Mouse (Mus musculus): Measurements from ENCODE around the gene Gm906. TPM values are rescaled to one million over a fixed set of nuclear protein-coding genes. Genes with fewer than 3 reads are reported as not detected.
"Not testable (repeated sequence)": the region's sequence is repeated elsewhere in the genome, so short reads cannot be mapped to it uniquely, and the experiment has no call there.

Gm906 gene
- polyA plus RNA-seq (2015; fragmentation: Nextera tagmentation; extraction: Ambion mirVana): not detected in 2 replicates

DNA sequence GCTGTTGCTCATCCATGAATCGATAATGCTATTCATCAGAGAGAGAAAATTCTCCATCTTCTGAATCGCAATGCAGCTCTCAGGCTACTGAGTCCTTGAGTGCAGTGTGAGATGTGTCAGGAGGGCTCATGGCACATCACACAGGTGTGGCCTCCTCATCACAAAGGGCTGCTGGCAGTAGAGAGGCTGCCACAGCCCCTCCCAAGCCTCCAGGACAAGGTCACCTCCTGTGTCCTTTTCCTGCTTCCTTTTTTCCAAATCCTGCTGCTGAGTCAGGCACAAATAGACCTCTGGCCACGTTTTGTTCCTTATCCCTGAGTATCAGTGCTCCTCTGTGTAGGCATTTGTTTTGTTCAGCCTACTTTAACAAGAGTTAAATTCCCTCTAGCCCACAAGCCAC, at the start of gene Gm906:
Gm906 (minus strand) TSS at position 101 of the 400 bp plus-strand sequence.
- H3K4me3 ChIP-seq (replicated peaks; ENCODE audit: low read length); H3K9me3 ChIP-seq (ENCODE audit: control insufficient read depth, low read length); H3K36me3 ChIP-seq (ENCODE audit: control insufficient read depth, insufficient read depth); H3K4me1 ChIP-seq (replicated peaks; ENCODE audit: control insufficient read depth, insufficient read depth, low read length); H3K27ac ChIP-seq (ENCODE audit: low read length); H3K4me2 ChIP-seq (ENCODE audit: low read length); H3K27me3 ChIP-seq (replicated peaks; ENCODE audit: control insufficient read depth, insufficient read depth, low read length); H3K9ac ChIP-seq (replicated peaks; ENCODE audit: low read depth, low read length); ATAC-seq: not testable (repeated sequence)
- WGBS: 75% methylated on average over 3 of the region's 3 CpGs

DNA sequence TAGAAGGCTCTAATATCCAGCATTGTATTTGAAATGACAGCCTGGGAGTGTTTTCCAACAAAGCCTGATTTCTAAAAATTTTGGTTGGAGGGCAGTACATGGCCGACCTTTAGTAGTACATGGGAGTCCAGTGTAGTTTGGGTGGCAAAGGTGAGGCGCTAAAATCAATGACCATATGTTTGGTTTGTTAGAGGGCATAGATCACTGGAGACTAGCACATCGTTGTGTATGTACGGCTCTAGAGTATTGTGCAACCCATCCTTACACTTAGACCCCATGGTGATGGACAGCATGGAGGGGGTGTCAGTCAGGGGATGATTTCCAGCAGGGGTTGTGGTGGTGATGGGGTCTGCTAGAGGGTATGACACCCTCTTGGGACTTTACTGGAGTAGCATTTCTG, 33.2 kb upstream of the Gm906 start:
- not testable (repeated sequence) for H3K4me2 ChIP-seq (ENCODE audit: low read length); H3K4me1 ChIP-seq (replicated peaks; ENCODE audit: control insufficient read depth, insufficient read depth, low read length); H3K9me3 ChIP-seq (ENCODE audit: control insufficient read depth, low read length); H3K27me3 ChIP-seq (replicated peaks; ENCODE audit: control insufficient read depth, insufficient read depth, low read length); ATAC-seq; H3K27ac ChIP-seq (ENCODE audit: low read length); H3K36me3 ChIP-seq (ENCODE audit: control insufficient read depth, insufficient read depth); H3K9ac ChIP-seq (replicated peaks; ENCODE audit: low read depth, low read length); H3K4me3 ChIP-seq (replicated peaks; ENCODE audit: low read length)
- 90% methylated on average over 1 of the region's 4 CpGs for WGBS

DNA sequence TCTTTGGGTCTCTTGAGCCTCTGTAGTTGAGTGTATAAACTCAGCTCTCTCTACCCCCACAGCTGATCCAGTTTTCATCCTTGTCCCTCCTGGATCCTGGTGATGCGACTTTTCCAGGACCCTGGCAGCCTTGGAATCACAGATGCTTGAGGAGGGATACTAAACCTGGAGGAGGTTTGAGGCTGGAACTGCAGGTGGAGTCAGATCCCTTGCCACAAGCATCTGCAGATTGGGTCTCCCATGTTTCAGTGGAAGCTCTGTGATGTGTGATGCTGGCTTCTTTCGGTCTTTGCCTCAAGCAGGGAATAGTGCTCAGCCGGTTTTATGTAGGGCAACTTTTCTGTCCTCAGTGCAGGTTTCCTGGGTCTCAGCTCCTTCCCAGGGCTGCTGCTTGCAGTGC, 13.6 kb downstream of the Gm906 start:
- WGBS: 91% methylated on average over 3 of the region's 3 CpGs
- no peaks in the 10 kb centered on the region for H3K9me3 ChIP-seq (ENCODE audit: control insufficient read depth, low read length)
- H3K27me3 ChIP-seq (replicated peaks; ENCODE audit: control insufficient read depth, insufficient read depth, low read length): no peaks in the 10 kb centered on the region
- no peak overlapping the region for H3K9ac ChIP-seq (replicated peaks; ENCODE audit: low read depth, low read length)
- H3K4me3 ChIP-seq (replicated peaks; ENCODE audit: low read length): no peak overlapping the region
- H3K27ac ChIP-seq (ENCODE audit: low read length): no peak overlapping the region
- H3K4me1 ChIP-seq (replicated peaks; ENCODE audit: control insufficient read depth, insufficient read depth, low read length): no peaks in the 10 kb centered on the region
- no peak overlapping the region for H3K4me2 ChIP-seq (ENCODE audit: low read length)
- no peak for ATAC-seq
- no peaks in the 10 kb centered on the region for H3K36me3 ChIP-seq (ENCODE audit: control insufficient read depth, insufficient read depth)

DNA sequence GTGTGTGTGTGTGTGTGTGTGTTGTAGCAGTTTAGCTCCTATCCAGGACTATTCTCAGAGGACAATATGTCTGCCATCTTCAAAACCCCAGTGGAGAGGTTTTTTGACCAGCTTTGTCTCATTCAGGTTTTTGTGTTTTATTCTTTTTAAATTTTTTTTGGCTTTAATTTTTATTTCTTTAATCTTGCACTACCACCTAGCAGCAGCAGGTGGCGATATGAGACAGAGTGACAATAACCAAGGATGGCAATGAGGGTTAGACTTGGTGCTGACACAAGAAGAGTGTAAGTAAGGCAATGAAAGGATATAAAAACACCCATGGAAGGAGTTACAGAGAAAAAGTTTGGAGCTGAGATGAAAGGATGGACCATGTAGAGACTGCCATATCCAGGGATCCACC, 38.3 kb downstream of the Gm906 start:
- H3K9ac ChIP-seq (replicated peaks; ENCODE audit: low read depth, low read length); H3K4me2 ChIP-seq (ENCODE audit: low read length); H3K36me3 ChIP-seq (ENCODE audit: control insufficient read depth, insufficient read depth); ATAC-seq; H3K27me3 ChIP-seq (replicated peaks; ENCODE audit: control insufficient read depth, insufficient read depth, low read length); H3K4me3 ChIP-seq (replicated peaks; ENCODE audit: low read length); H3K9me3 ChIP-seq (ENCODE audit: control insufficient read depth, low read length); H3K27ac ChIP-seq (ENCODE audit: low read length); H3K4me1 ChIP-seq (replicated peaks; ENCODE audit: control insufficient read depth, insufficient read depth, low read length): not testable (repeated sequence)
- WGBS: 0% methylated on average over 1 of the region's 1 CpGs

DNA sequence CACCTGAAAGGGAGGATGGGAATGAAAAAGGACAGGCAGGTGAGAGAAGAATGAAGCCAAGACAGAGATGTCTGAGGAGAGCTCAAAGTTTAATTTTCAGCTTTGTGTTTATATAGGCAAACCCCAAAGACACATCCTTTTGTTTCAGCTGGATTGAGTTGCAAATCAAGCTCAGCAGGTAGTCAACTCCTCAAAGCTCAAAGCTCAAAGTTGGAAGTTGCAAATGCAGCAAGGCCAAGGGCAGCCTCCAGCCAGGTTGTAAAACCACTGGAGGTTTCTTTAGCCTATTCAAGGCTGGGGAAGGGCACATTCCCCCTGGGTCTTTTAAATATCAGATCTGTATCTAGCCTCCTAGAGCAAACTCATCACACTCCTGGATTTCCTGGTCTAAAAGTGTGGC, 39.9 kb downstream of the Gm906 start:
- H3K27me3 ChIP-seq (replicated peaks; ENCODE audit: control insufficient read depth, insufficient read depth, low read length); H3K4me1 ChIP-seq (replicated peaks; ENCODE audit: control insufficient read depth, insufficient read depth, low read length); H3K4me2 ChIP-seq (ENCODE audit: low read length); ATAC-seq; H3K9ac ChIP-seq (replicated peaks; ENCODE audit: low read depth, low read length); H3K9me3 ChIP-seq (ENCODE audit: control insufficient read depth, low read length); H3K27ac ChIP-seq (ENCODE audit: low read length); H3K4me3 ChIP-seq (replicated peaks; ENCODE audit: low read length); H3K36me3 ChIP-seq (ENCODE audit: control insufficient read depth, insufficient read depth): not testable (repeated sequence)

DNA sequence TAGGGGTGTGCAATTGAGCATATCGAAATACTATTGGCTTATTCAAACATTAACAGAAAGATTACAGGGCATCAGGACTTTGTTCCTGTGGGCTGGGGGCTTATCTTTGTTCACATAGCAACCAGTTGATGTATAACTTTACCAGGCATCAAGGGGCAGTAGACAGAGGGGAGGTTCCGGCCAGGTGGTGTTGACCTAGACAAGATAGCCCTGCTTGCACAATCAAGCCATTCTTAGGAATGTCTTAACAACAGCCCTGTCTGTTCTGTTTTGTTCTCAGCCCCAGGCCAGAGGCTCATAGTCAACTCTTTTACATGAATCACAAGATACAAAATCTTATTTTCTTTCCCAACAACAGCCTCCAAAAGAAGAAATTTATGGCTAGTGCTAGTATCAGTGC, 40.5 kb downstream of the Gm906 start:
- 96% methylated on average over 2 of the region's 2 CpGs for WGBS
- not testable (repeated sequence) for H3K27ac ChIP-seq (ENCODE audit: low read length); H3K4me1 ChIP-seq (replicated peaks; ENCODE audit: control insufficient read depth, insufficient read depth, low read length); H3K27me3 ChIP-seq (replicated peaks; ENCODE audit: control insufficient read depth, insufficient read depth, low read length); ATAC-seq; H3K4me3 ChIP-seq (replicated peaks; ENCODE audit: low read length); H3K9me3 ChIP-seq (ENCODE audit: control insufficient read depth, low read length); H3K4me2 ChIP-seq (ENCODE audit: low read length); H3K9ac ChIP-seq (replicated peaks; ENCODE audit: low read depth, low read length); H3K36me3 ChIP-seq (ENCODE audit: control insufficient read depth, insufficient read depth)

DNA sequence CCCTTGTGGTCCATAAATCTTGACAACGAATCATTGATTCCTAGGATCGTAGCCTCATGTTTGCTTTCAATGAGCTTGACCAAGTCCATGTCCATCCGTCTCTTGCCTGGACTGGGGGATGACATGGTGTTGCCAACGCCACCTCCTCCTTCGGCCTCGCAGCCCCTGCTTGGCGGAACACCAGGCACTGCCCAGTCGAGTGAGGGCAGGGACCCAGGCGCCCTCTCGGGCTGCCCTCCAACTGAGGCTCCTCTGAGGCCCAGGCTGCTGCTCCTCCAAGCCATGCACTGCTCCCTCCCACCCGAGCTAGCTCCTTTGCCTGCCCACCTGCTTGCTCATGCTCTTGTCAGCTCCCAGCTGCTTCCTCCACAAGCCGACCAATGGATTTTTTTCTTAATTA, 42.1 kb downstream of the Gm906 start:
- no peaks in the 10 kb centered on the region for H3K27me3 ChIP-seq (replicated peaks; ENCODE audit: control insufficient read depth, insufficient read depth, low read length)
- H3K4me1 ChIP-seq (replicated peaks; ENCODE audit: control insufficient read depth, insufficient read depth, low read length): no peaks in the 10 kb centered on the region
- H3K4me2 ChIP-seq (ENCODE audit: low read length): no peak overlapping the region
- no peaks in the 10 kb centered on the region for H3K36me3 ChIP-seq (ENCODE audit: control insufficient read depth, insufficient read depth)
- no peak overlapping the region for H3K4me3 ChIP-seq (replicated peaks; ENCODE audit: low read length)
- 94% methylated on average over 12 of the region's 12 CpGs for WGBS
- ATAC-seq: no peak
- H3K9ac ChIP-seq (replicated peaks; ENCODE audit: low read depth, low read length): no peak overlapping the region
- no peak overlapping the region for H3K27ac ChIP-seq (ENCODE audit: low read length)
- no peaks in the 10 kb centered on the region; the same call in 1 of the 2 replicates for H3K9me3 ChIP-seq (ENCODE audit: control insufficient read depth, low read length)

DNA sequence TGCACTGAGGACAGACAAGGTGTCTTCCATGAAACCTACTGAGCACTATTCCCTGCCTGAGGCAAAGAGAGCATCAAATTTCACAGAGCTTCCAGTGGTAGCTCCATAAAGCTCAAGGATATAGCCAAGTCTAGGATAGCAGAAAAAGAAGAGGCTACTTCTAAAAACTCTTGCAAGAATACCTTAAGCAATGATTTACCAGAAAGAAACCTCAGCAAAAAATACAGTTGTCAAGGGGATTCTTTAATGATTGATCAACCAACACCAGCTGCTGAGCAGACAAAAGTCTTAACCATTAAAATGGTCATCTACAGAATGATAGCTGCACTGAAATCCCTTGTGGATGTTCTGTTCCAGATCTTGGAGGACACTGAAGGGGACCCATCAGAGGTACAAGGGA, 53.3 kb downstream of the Gm906 start:
- not testable (repeated sequence) for H3K36me3 ChIP-seq (ENCODE audit: control insufficient read depth, insufficient read depth); H3K4me2 ChIP-seq (ENCODE audit: low read length); H3K4me1 ChIP-seq (replicated peaks; ENCODE audit: control insufficient read depth, insufficient read depth, low read length); H3K9me3 ChIP-seq (ENCODE audit: control insufficient read depth, low read length); H3K27ac ChIP-seq (ENCODE audit: low read length); H3K9ac ChIP-seq (replicated peaks; ENCODE audit: low read depth, low read length); H3K4me3 ChIP-seq (replicated peaks; ENCODE audit: low read length); H3K27me3 ChIP-seq (replicated peaks; ENCODE audit: control insufficient read depth, insufficient read depth, low read length); ATAC-seq

Small RNA genes lying within 50 kb of the gene (microRNA-seq; reads per million reads assigned to microRNA genes)
- gene Gm24017: not detected

Other genes starting within 250 kb of the Gm906 start
- 34.9 and 41.6 TPM in 2 replicates for gene Fbxw17, start 167.6 kb upstream of the Gm906 start, polyA plus RNA-seq (2015; fragmentation: Nextera tagmentation; extraction: Ambion mirVana)
- gene Gm47429, start 193.6 kb upstream of the Gm906 start, polyA plus RNA-seq (2015; fragmentation: Nextera tagmentation; extraction: Ambion mirVana): not detected in 2 replicates
- not detected in 2 replicates for gene Nutm2, start 217.0 kb upstream of the Gm906 start, polyA plus RNA-seq (2015; fragmentation: Nextera tagmentation; extraction: Ambion mirVana)

All from forebrain, embryonic 16.5 days (tissue).